Mouse (Mus musculus) embryonic facial prominence, embryonic 11.5 days (tissue): ENCODE data around the gene Mboat2. TPM values are rescaled to one million over a fixed set of nuclear protein-coding genes. Genes with fewer than 3 reads are reported as not detected.

Experiments
- ATAC-seq: fragments of 200-750 bp; cut with Nextera tagmentation; replicated peaks from 2 replicates; pipeline ENCODE4 v1.8.0; 2017; ENCODE audit warnings: low read depth; ENCODE audit not compliant: insufficient number of reproducible peaks, low FRiP score, low TSS enrichment
- DNase-seq: peaks from one replicate; pipeline ENCODE4 v3.0.0-alpha.2; 2015; ENCODE audit warnings: low spot score
- H3K27ac ChIP-seq: fragments of 300-500 bp; sonication (generic); replicated peaks from 2 replicates; pipeline ENCODE4 v1.5.1; 2014; ENCODE audit warnings: mild to moderate bottlenecking, low read depth, low read length, control low read depth
- H3K27me3 ChIP-seq: fragments of 300-500 bp; sonication (generic); 2 replicates; pipeline ENCODE4 v1.6.1; 2014; ENCODE audit warnings: mild to moderate bottlenecking, low read length, moderate library complexity, mixed read lengths; ENCODE audit not compliant: control insufficient read depth, insufficient read depth
- H3K36me3 ChIP-seq: fragments of 300-500 bp; sonication (generic); replicated peaks from 2 replicates; pipeline ENCODE4 v1.6.1; 2014; ENCODE audit warnings: low read depth, mild to moderate bottlenecking, low read length, moderate library complexity, mixed read lengths; ENCODE audit not compliant: control insufficient read depth, insufficient read depth
- H3K4me1 ChIP-seq: fragments of 300-500 bp; sonication (generic); 2 replicates; pipeline ENCODE4 v1.6.1; 2014; ENCODE audit warnings: low read length, mixed read lengths; ENCODE audit not compliant: control insufficient read depth, insufficient read depth
- H3K4me2 ChIP-seq: fragments of 300-500 bp; sonication (generic); 2 replicates; pipeline ENCODE4 v1.6.1; 2014; ENCODE audit warnings: low read depth, mild to moderate bottlenecking, control low read depth, low read length, moderate library complexity
- H3K4me3 ChIP-seq: fragments of 300-500 bp; sonication (generic); 2 replicates; pipeline ENCODE4 v1.5.1; 2014; ENCODE audit warnings: low read depth, low read length, control low read depth
- H3K9ac ChIP-seq: fragments of 300-500 bp; sonication (generic); replicated peaks from 2 replicates; pipeline ENCODE4 v1.6.1; 2014; ENCODE audit warnings: mild to moderate bottlenecking, control low read depth, low read length
- H3K9me3 ChIP-seq: fragments of 300-500 bp; sonication (generic); replicated peaks from 2 replicates; pipeline ENCODE4 v1.6.1; 2016; ENCODE audit warnings: mild to moderate bottlenecking, low read length, inconsistent platforms, mixed read lengths; ENCODE audit not compliant: control insufficient read depth
- WGBS: fragments of 180-500 bp; shearing (Covaris S2); extraction: QIAGEN DNeasy Blood & Tissue Kit; methylation state at CpG from one replicate; pipeline ENCODE4 v1.1.7; 2014; 5-methylcytosine and 5-hydroxymethylcytosine counted together
- polyA plus RNA-seq: library from polyadenylated mRNA; unstranded; fragments of >200 nt; fragmentation: Nextera tagmentation; extraction: Ambion mirVana; gene quantifications from 2 replicates; pipeline ENCODE4 v1.2.1, GENCODE M21; 2014

The Mboat2 gene
- polyA plus RNA-seq, 1 experiment from 2014 or later, result 53.0 TPM

GRCm38 (mm10) chr12:24892536-24892935, 61.9 kb downstream of the Mboat2 start:
- DNase-seq (no peak), ATAC-seq (no peak)
- Histone ChIP-seq H3K36me3 (no peaks in the 10 kb centered on the region; the same call in 1 of the 2 replicates), H3K27ac (no peak overlapping the region), H3K4me3 (no peak overlapping the region), H3K27me3 (no peaks in the 10 kb centered on the region), H3K9ac (no peak overlapping the region), H3K9me3 (no peaks in the 10 kb centered on the region), H3K4me1 (peaks cover 5% of the 10 kb centered on the region; the same call in 1 of the 2 replicates), H3K4me2 (no peak overlapping the region)
- 81% methylated on average over 4 of the region's 4 CpGs for WGBS

GRCm38 (mm10) chr12:24893777-24894468, 63.2 kb downstream of the Mboat2 start:
- H3K4me3 ChIP-seq, result no peak overlapping the region
- ATAC-seq (peak; percentile 76; the same call in 1 of the 2 replicates), DNase-seq (peak; percentile 42)
- H3K27me3 ChIP-seq, result no peaks in the 10 kb centered on the region
- no peaks in the 10 kb centered on the region; the same call in 1 of the 2 replicates for H3K36me3 ChIP-seq
- peak overlapping the region; percentile 18; the same call in 1 of the 2 replicates for H3K9ac ChIP-seq
- H3K9me3 ChIP-seq, result no peaks in the 10 kb centered on the region
- WGBS, result 29% methylated on average over 10 of the region's 10 CpGs
- no peak overlapping the region for H3K4me2 ChIP-seq
- H3K4me1 ChIP-seq, result peaks cover 5% of the 10 kb centered on the region; the same call in 1 of the 2 replicates
- no peak overlapping the region for H3K27ac ChIP-seq

- 89% methylated on average over 5 of the region's 5 CpGs for WGBS
- no peaks in the 10 kb centered on the region; the same call in 1 of the 2 replicates for H3K36me3 ChIP-seq
- H3K27ac ChIP-seq, result no peak overlapping the region
Measured at GRCm38 (mm10) chr12:24895352-24895751, 64.7 kb downstream of the Mboat2 start.

GRCm38 (mm10) chr12:24897354-24897753, 66.7 kb downstream of the Mboat2 start:
- H3K9ac ChIP-seq, result no peak overlapping the region
- no peak overlapping the region for H3K27ac ChIP-seq
- DNase-seq (no peak), ATAC-seq (no peak)
- WGBS, result 81% methylated on average over 4 of the region's 4 CpGs
- H3K4me3 ChIP-seq, result no peak overlapping the region
- H3K4me1 ChIP-seq, result peaks cover 5% of the 10 kb centered on the region; the same call in 1 of the 2 replicates
- no peak overlapping the region for H3K4me2 ChIP-seq
- H3K36me3 ChIP-seq, result no peaks in the 10 kb centered on the region; the same call in 1 of the 2 replicates
- H3K9me3 ChIP-seq, result no peaks in the 10 kb centered on the region
- H3K27me3 ChIP-seq, result no peaks in the 10 kb centered on the region

More at GRCm38 (mm10) chr12:24895352-24895751, 64.7 kb downstream of the Mboat2 start:
- no peak overlapping the region for H3K9ac ChIP-seq
- no peaks in the 10 kb centered on the region for H3K27me3 ChIP-seq
- no peak overlapping the region for H3K4me2 ChIP-seq
- peaks cover 5% of the 10 kb centered on the region; the same call in 1 of the 2 replicates for H3K4me1 ChIP-seq
- DNase-seq (no peak), ATAC-seq (no peak)
- H3K4me3 ChIP-seq, result no peak overlapping the region
- no peaks in the 10 kb centered on the region for H3K9me3 ChIP-seq

- H3K27ac ChIP-seq, result no peak overlapping the region
- H3K36me3 ChIP-seq, result no peaks in the 10 kb centered on the region; the same call in 1 of the 2 replicates
- 87% methylated on average over 9 of the region's 9 CpGs for WGBS
- DNase-seq, result no peak
- no peak overlapping the region for H3K9ac ChIP-seq
- ATAC-seq, result no peak
- peaks cover 5% of the 10 kb centered on the region; the same call in 1 of the 2 replicates for H3K4me1 ChIP-seq
- H3K9me3 ChIP-seq, result no peaks in the 10 kb centered on the region
- no peaks in the 10 kb centered on the region for H3K27me3 ChIP-seq
- H3K4me3 ChIP-seq, result no peak overlapping the region
- H3K4me2 ChIP-seq, result no peak overlapping the region
Measured at GRCm38 (mm10) chr12:24898226-24898625, 67.5 kb downstream of the Mboat2 start.

- DNase-seq, result peak; percentile 10
- WGBS, result 61% methylated on average over 10 of the region's 10 CpGs
- Histone ChIP-seq H3K9ac (no peak overlapping the region), H3K27ac (no peak overlapping the region), H3K4me2 (no peak overlapping the region), H3K9me3 (no peaks in the 10 kb centered on the region), H3K4me1 (no peaks in the 10 kb centered on the region), H3K27me3 (no peaks in the 10 kb centered on the region), H3K36me3 (no peaks in the 10 kb centered on the region; the same call in 1 of the 2 replicates), H3K4me3 (no peak overlapping the region)
- no peak for ATAC-seq
Measured at GRCm38 (mm10) chr12:24899636-24900035, 69.0 kb downstream of the Mboat2 start.

GRCm38 (mm10) chr12:24902736-24903135, 72.1 kb downstream of the Mboat2 start:
- no peaks in the 10 kb centered on the region for H3K9me3 ChIP-seq
- DNase-seq (no peak), ATAC-seq (no peak)
- whole genome bisulfite sequencing, result 98% methylated on average over 5 of the region's 5 CpGs
- H3K9ac ChIP-seq, result no peak overlapping the region
- no peaks in the 10 kb centered on the region; the same call in 1 of the 2 replicates for H3K36me3 ChIP-seq
- H3K27me3 ChIP-seq, result no peaks in the 10 kb centered on the region
- no peak overlapping the region for H3K27ac ChIP-seq
- no peak overlapping the region for H3K4me3 ChIP-seq
- no peaks in the 10 kb centered on the region for H3K4me1 ChIP-seq
- H3K4me2 ChIP-seq, result no peak overlapping the region

GRCm38 (mm10) chr12:24907894-24908293, 77.2 kb downstream of the Mboat2 start:
- H3K4me3 ChIP-seq, result no peak overlapping the region
- no peaks in the 10 kb centered on the region for H3K27me3 ChIP-seq
- H3K4me1 ChIP-seq, result no peaks in the 10 kb centered on the region
- DNase-seq, result no peak
- H3K27ac ChIP-seq, result no peak overlapping the region
- H3K9me3 ChIP-seq, result no peaks in the 10 kb centered on the region
- H3K36me3 ChIP-seq, result no peaks in the 10 kb centered on the region; the same call in 1 of the 2 replicates
- ATAC-seq, result no peak
- H3K4me2 ChIP-seq, result no peak overlapping the region
- WGBS, result 89% methylated on average over 2 of the region's 2 CpGs
- H3K9ac ChIP-seq, result no peak overlapping the region
